Mouse (Mus musculus) olfactory bulb, adult 2 months (tissue): ENCODE data around the gene Plxdc2.

Experiments used
- CTCF ChIP-seq: fragments of 200-500 bp; IDR thresholded peaks from 2 replicates; pipeline ENCODE4 v1.5.1; 2012; ENCODE audit warnings: low read depth, mild to moderate bottlenecking, low read length, moderate library complexity; ENCODE audit not compliant: insufficient read depth
- POLR2A ChIP-seq: fragments of 200-500 bp; IDR thresholded peaks from 2 replicates; pipeline ENCODE4 v1.6.1; 2012; ENCODE audit warnings: mild to moderate bottlenecking, low read depth, low read length, moderate library complexity; ENCODE audit not compliant: insufficient read depth

DNA sequence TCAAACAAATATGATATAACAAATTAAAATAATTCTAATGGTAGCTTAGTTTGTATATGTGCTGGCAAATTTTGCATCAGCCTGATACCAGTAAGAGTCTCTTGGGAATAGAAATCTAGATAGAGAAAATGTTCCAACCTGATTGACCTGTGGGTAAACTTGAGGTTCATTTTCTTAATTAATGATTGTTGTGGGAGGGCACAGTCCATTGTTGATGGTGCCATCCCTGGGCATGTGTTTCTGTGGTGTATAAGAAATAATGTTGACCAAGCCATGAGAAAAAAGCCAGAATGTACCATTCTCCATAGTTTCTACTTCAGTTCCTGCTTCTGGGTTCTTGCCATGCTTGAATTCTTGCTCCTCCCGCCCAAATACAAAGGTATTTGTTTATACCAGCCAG lies 239.3 kb downstream of the Plxdc2 start:
- TF ChIP-seq CTCF = no peak
- TF ChIP-seq POLR2A = no peak
